Mouse (Mus musculus): ENCODE results near the gene Hebp2. TPM values are rescaled to one million over a fixed set of nuclear protein-coding genes. Genes with fewer than 3 reads are reported as not detected.
A peak's percentile ranks its signal among the peaks of the same experiment; 100 is the strongest.

Hebp2 gene
- polyA plus RNA-seq, 1 experiment, result 14.3 TPM

DNA sequence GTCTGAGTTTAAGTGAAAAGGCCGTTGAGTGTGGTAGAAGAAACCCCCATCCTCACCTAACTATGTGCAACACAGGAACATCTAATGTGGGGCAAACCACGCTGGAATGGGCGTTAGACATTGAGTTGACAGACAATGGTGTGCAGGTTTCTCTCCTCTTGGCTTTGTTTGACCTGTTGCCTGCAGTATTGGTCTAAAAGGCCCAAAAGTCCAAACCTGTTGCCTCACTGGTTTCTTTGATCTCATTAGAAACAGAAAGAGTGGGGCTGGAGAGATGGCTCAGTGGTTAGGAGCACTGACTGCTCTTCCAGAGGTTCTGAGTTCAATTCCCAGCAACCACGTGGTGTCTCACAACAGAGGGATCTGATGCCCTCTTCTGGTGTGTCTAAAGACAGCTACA is 16.7 kb downstream of the Hebp2 start:
- Histone ChIP-seq H3K27ac (ENCODE audit: insufficient read depth, low read length) (no peak overlapping the region), H3K36me3 (ENCODE audit: control insufficient read depth, insufficient read depth, low read length, poor library complexity, severe bottlenecking) (no peaks in the 10 kb centered on the region), H3K4me1 (ENCODE audit: control insufficient read depth, insufficient read depth, low read length) (no peaks in the 10 kb centered on the region), H3K9me3 (replicated peaks; ENCODE audit: control insufficient read depth, insufficient read depth, low read length, poor library complexity, severe bottlenecking) (no peaks in the 10 kb centered on the region), H3K9ac (ENCODE audit: low read depth, poor library complexity, severe bottlenecking) (no peak overlapping the region), H3K4me3 (ENCODE audit: low read depth, low read length) (no peak overlapping the region), H3K27me3 (ENCODE audit: control insufficient read depth, insufficient read depth, low read length, poor library complexity, severe bottlenecking) (no peaks in the 10 kb centered on the region)
- TF ChIP-seq CTCF (IDR thresholded peaks at IDR 0.05; ENCODE audit: low read depth, low read length) (no peak), EP300 (IDR thresholded peaks at IDR 0.05; ENCODE audit: insufficient read depth, low read depth, low read length) (no peak), POLR2A (IDR thresholded peaks at IDR 0.05; ENCODE audit: insufficient read depth, low read length) (no peak)

DNA sequence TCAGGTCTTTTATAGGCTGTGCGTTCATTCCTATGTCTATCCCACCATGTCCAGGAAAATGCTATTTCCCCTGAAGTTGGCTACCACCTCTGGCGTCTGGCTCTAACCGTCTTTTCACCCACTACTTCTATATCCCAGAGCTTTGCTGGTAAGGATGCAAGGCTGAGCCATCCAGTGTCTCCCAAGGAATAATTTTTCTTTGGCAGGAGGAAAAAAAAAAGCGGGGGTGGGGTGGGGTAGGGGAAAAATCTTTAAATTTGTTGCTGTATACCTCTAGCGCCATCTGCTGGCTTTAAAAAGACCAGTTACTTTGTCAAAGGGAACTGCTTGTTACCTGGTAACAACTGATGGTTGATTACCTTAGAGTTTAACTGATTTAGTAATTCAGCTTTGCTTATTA is 17.4 kb downstream of the Hebp2 start:
- no peaks in the 10 kb centered on the region for H3K36me3 ChIP-seq (ENCODE audit: control insufficient read depth, insufficient read depth, low read length, poor library complexity, severe bottlenecking)
- TF ChIP-seq CTCF (IDR thresholded peaks at IDR 0.05; ENCODE audit: low read depth, low read length) (no peak), POLR2A (IDR thresholded peaks at IDR 0.05; ENCODE audit: insufficient read depth, low read length) (no peak), EP300 (IDR thresholded peaks at IDR 0.05; ENCODE audit: insufficient read depth, low read depth, low read length) (no peak)
- no peak overlapping the region for H3K9ac ChIP-seq (ENCODE audit: low read depth, poor library complexity, severe bottlenecking)
- H3K9me3 ChIP-seq (replicated peaks; ENCODE audit: control insufficient read depth, insufficient read depth, low read length, poor library complexity, severe bottlenecking), result no peaks in the 10 kb centered on the region
- no peaks in the 10 kb centered on the region for H3K27me3 ChIP-seq (ENCODE audit: control insufficient read depth, insufficient read depth, low read length, poor library complexity, severe bottlenecking)
- no peaks in the 10 kb centered on the region for H3K4me1 ChIP-seq (ENCODE audit: control insufficient read depth, insufficient read depth, low read length)
- H3K27ac ChIP-seq (ENCODE audit: insufficient read depth, low read length), result no peak overlapping the region
- H3K4me3 ChIP-seq (ENCODE audit: low read depth, low read length), result no peak overlapping the region

DNA sequence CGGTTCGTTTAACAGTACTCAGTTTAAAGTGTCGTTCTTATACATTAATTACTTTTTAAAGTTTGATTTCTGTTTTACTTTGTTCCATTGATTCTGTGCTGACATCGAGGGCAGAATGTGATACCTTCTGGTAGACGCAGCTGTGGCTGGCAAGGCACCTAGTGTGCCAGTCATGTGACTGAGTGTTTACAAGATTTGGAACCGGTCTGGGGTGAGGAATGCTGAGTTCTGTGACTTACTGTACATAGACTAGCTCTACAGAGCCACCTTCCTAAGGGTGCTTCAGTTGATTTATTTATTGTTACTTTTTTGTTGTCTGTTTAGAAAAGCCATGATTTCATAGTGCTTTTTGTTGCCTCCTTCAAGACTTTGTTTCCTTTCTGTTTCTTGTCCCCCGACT is 18.1 kb downstream of the Hebp2 start:
- no peak overlapping the region for H3K27ac ChIP-seq (ENCODE audit: insufficient read depth, low read length)

DNA sequence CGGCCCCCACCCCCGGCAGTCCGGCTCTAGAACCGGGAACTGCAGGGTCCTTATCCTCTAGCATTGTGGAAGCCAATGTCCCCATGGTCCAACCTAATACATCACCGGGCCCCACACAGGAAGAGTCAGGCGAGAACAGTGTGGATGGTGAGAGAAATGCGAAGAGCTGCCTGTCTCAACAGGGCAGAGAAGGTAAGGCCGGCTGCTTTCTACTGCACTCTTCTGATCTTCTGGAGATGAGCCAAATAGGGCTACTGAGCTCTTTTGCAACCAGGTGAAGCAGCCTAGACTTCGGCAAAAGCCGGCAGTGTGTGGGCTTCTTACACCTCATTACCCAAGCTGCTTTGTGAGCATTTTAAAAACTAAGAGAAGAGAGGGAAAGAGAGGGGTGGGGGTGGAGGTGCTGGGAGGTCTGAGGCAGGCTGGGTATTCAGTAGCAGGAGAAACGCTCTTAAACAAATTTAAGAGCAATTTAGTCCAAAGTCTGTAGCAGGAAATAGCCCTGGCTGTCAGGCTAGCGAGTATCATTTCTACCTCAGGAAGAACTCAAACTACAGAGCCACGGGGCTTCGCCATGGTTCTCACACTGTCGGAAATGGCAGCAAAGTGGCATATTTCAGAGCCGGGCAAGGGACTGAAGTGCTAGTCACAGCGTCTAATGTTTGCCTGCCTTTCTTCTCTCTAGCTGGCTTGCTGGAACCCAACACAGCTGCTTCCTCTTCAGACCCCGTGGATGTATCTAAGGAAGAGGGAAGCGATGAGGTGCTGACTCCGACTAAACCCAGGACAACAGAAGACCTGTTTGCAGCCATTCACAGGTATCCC is 18.8 kb downstream of the Hebp2 start:
- no peaks in the 10 kb centered on the region for H3K36me3 ChIP-seq (ENCODE audit: control insufficient read depth, insufficient read depth, low read length, poor library complexity, severe bottlenecking)
- no peak overlapping the region for H3K27ac ChIP-seq (ENCODE audit: insufficient read depth, low read length)
- peak overlapping the region; percentile 7; the same call in 1 of the 2 replicates for H3K4me3 ChIP-seq (ENCODE audit: low read depth, low read length)
- H3K9ac ChIP-seq (ENCODE audit: low read depth, poor library complexity, severe bottlenecking), result 0 out of 2 replicates have a peak overlapping the region, but pooled peaks have one; percentile 11
- H3K27me3 ChIP-seq (ENCODE audit: control insufficient read depth, insufficient read depth, low read length, poor library complexity, severe bottlenecking), result no peaks in the 10 kb centered on the region
- no peak for TF ChIP-seq CTCF (IDR thresholded peaks at IDR 0.05; ENCODE audit: low read depth, low read length)
- H3K9me3 ChIP-seq (replicated peaks; ENCODE audit: control insufficient read depth, insufficient read depth, low read length, poor library complexity, severe bottlenecking), result no peaks in the 10 kb centered on the region
- no peaks in the 10 kb centered on the region for H3K4me1 ChIP-seq (ENCODE audit: control insufficient read depth, insufficient read depth, low read length)

More for the DNA sequence above, 18.1 kb downstream of the Hebp2 start:
- Histone ChIP-seq H3K4me1 (ENCODE audit: control insufficient read depth, insufficient read depth, low read length) (no peaks in the 10 kb centered on the region), H3K4me3 (ENCODE audit: low read depth, low read length) (no peak overlapping the region), H3K9me3 (replicated peaks; ENCODE audit: control insufficient read depth, insufficient read depth, low read length, poor library complexity, severe bottlenecking) (no peaks in the 10 kb centered on the region), H3K9ac (ENCODE audit: low read depth, poor library complexity, severe bottlenecking) (no peak overlapping the region), H3K36me3 (ENCODE audit: control insufficient read depth, insufficient read depth, low read length, poor library complexity, severe bottlenecking) (no peaks in the 10 kb centered on the region), H3K27me3 (ENCODE audit: control insufficient read depth, insufficient read depth, low read length, poor library complexity, severe bottlenecking) (no peaks in the 10 kb centered on the region)
- no peak for TF ChIP-seq POLR2A (IDR thresholded peaks at IDR 0.05; ENCODE audit: insufficient read depth, low read length)
- no peak for TF ChIP-seq CTCF (IDR thresholded peaks at IDR 0.05; ENCODE audit: low read depth, low read length)
- TF ChIP-seq EP300 (IDR thresholded peaks at IDR 0.05; ENCODE audit: insufficient read depth, low read depth, low read length), result no peak

DNA sequence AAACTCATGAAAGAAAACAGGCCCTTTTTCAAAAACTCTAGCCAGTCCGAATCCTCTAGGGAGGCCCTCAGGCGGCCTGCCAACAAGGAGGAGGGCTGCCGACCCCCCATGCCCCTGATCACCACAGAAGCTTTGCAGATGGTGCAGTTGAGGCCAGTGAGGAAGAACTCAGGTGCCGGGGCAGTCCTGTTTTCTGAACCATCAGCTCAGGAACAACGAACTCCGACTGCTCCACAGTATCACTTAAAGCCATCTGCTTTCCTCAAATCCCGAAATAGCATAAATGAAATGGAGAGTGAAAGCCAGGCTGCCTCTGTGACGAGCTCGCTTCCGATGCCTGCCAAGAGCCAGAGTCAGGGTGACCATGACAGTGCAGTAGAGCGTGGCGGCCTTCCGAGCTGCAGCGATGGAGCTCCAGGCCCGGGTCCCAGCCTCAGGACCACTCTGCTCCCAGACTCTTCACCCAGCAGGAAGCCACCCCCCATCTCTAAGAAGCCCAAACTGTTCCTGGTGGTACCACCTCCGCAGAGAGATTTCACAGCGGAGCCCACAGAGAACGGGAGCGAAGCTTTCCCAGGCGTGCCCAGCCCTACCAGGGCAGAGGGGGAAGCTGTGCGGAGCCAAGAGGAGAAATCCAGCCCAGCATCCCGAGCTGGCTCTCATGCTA is 19.6 kb downstream of the Hebp2 start:
- Histone ChIP-seq H3K27me3 (ENCODE audit: control insufficient read depth, insufficient read depth, low read length, poor library complexity, severe bottlenecking) (no peaks in the 10 kb centered on the region), H3K9me3 (replicated peaks; ENCODE audit: control insufficient read depth, insufficient read depth, low read length, poor library complexity, severe bottlenecking) (no peaks in the 10 kb centered on the region), H3K4me3 (ENCODE audit: low read depth, low read length) (peak overlapping the region; percentile 7), H3K36me3 (ENCODE audit: control insufficient read depth, insufficient read depth, low read length, poor library complexity, severe bottlenecking) (no peaks in the 10 kb centered on the region), H3K27ac (ENCODE audit: insufficient read depth, low read length) (no peak overlapping the region), H3K9ac (ENCODE audit: low read depth, poor library complexity, severe bottlenecking) (peak overlapping the region; percentile 12; the same call in 1 of the 2 replicates), H3K4me1 (ENCODE audit: control insufficient read depth, insufficient read depth, low read length) (no peaks in the 10 kb centered on the region)
- TF ChIP-seq CTCF (IDR thresholded peaks at IDR 0.05; ENCODE audit: low read depth, low read length) (no peak), EP300 (IDR thresholded peaks at IDR 0.05; ENCODE audit: insufficient read depth, low read depth, low read length) (no peak), POLR2A (IDR thresholded peaks at IDR 0.05; ENCODE audit: insufficient read depth, low read length) (no peak)

DNA sequence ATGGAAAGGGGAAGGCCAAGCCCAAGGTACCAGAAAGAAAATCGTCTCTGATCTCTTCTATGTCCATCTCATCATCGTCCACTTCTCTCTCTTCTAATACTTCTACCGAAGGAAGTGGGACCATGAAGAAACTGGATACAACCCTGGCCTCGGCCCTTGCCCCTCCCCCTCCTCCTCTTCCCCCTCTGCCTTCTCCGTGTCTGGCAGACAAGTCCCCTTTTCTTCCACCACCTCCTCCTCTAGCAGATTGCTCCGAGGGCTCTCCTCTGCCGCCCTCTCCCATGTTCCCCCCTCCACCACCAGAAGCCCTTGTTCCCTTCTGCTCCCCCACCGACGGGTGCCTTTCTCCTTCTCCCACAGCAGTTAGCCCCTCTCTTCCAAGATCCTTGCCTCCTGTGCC is 20.1 kb downstream of the Hebp2 start:
- H3K36me3 ChIP-seq (ENCODE audit: control insufficient read depth, insufficient read depth, low read length, poor library complexity, severe bottlenecking), result no peaks in the 10 kb centered on the region
- H3K27ac ChIP-seq (ENCODE audit: insufficient read depth, low read length), result no peak overlapping the region
- peak overlapping the region; percentile 12; the same call in 1 of the 2 replicates for H3K9ac ChIP-seq (ENCODE audit: low read depth, poor library complexity, severe bottlenecking)
- peak overlapping the region; percentile 41 for H3K4me3 ChIP-seq (ENCODE audit: low read depth, low read length)
- H3K27me3 ChIP-seq (ENCODE audit: control insufficient read depth, insufficient read depth, low read length, poor library complexity, severe bottlenecking), result no peaks in the 10 kb centered on the region
- H3K4me1 ChIP-seq (ENCODE audit: control insufficient read depth, insufficient read depth, low read length), result no peaks in the 10 kb centered on the region
- TF ChIP-seq CTCF (IDR thresholded peaks at IDR 0.05; ENCODE audit: low read depth, low read length), result no peak
- TF ChIP-seq POLR2A (IDR thresholded peaks at IDR 0.05; ENCODE audit: insufficient read depth, low read length), result no peak
- no peak for TF ChIP-seq EP300 (IDR thresholded peaks at IDR 0.05; ENCODE audit: insufficient read depth, low read depth, low read length)
- no peaks in the 10 kb centered on the region for H3K9me3 ChIP-seq (replicated peaks; ENCODE audit: control insufficient read depth, insufficient read depth, low read length, poor library complexity, severe bottlenecking)
